Mouse (Mus musculus) frontal cortex, postnatal 14 days (tissue): ENCODE data around the gene Lpar6.

Experiments
- DNase-seq, 2 experiments: peaks; one replicate each; pipeline ENCODE4 v3.0.0; 2022; ENCODE audit warnings: low spot score in 2 of 2

Lpar6 gene

DNA sequence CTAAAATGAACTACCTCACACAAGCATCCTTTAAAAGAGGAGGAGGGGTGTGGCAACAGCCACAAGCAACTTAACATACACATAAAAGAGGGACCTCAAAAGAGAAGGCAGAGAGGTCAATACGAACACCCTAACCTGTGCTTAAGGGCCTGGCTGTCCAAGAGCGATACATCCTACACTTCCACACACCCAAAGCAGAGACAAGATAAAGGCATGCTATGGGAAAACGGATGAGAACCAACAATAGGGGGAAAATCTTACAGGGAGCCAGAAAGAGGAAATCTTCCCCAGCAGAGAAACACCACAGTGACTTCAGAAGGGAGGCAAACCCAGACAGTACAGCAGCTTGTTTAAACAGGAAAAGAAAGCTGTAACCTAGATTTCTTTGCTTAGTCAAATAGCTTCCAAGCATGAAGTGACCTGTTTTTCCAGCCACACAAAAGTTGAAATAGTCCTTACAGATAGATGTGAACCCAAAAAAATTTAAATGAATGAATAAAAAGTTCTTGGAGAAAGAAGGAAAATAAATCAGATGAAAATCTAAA lies 17.8 kb downstream of the Lpar6 start:
- no peak for DNase-seq

- no peak for DNase-seq
Measured at GRCm38 (mm10) chr14:73257348-73257747, 19.7 kb downstream of the Lpar6 start.

GRCm38 (mm10) chr14:73258181-73258580 lies 20.5 kb downstream of the Lpar6 start:
- DNase-seq: no peak

GRCm38 (mm10) chr14:73262210-73262609 lies 24.5 kb downstream of the Lpar6 start:
- no peak for DNase-seq

DNA sequence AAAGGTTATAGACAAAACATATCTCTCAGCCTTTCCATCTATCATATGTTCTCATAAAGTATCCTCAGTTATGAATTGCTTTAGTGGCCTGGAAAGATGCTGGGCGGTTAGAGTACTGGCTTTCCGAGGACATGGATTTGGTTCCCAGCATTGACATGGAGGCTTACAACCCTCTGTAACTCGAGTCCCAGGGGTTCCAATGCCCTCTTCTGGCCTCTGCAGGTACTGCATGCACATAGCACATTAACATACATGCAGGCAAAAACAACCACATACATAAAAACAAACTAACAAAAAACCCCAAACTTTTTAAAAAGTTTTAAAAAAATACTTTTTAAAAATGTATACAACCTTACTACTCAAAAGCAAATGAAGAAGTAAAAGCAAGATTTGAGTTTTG lies 28.5 kb downstream of the Lpar6 start:
- no peak for DNase-seq

DNA sequence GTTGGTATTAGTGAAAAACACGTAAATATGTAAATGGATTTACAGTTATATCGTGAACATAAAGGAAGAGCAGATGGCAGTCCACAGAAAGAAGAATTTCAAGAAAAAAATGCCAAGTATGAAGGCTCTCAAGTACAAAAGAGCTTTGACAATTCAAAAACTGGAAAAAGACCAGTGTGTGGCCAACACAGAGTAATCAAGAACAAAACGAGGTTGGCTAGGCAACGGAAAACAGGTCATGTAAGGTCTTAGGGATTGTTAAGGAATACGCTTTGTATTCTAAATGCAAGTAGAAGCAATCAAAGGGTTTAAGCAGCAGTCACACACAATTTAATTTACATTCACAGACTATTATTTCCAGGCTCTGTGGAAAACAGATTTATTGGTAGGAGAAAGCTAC lies 34.1 kb downstream of the Lpar6 start:
- DNase-seq: no peak

- no peak for DNase-seq
Measured at GRCm38 (mm10) chr14:73279096-73279495, 41.4 kb downstream of the Lpar6 start.

DNA sequence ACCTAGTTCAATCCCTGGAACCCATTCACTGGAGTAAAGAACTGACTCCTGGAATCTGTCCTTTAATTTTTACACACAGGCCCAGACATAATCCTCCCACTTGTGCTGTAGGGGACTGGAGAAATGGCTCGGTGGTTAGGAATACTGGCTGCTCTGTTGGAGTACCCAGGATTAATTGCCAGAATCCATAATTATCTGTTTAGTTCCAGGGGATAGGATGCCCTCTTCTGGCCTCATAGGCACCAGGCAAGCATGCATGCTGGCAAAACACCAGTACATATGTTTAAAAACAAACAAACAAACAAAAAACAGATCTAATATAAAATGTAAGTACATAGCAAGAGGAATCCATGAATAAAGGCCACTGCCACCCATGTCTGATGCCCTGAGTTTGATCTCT lies 43.3 kb downstream of the Lpar6 start:
- no peak for DNase-seq

DNA sequence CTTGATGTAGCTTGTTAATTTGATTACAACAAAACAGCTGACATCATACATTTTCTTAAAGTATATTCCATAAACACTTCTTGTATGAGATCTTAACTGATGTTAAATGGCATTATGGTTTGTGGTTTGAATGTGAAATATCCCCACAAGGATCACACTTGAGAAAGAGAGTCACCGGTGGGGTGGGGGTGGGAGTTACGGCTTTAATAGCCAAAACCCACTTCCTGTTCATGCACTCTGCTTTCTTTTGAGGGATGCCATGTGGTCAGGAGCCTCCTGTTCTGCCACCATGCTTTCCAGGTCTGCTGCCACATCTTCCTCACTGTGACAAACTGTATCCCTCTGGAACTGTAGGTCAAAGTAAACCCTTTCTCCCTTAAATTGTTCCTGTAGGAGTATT lies 52.2 kb downstream of the Lpar6 start:
- no peak for DNase-seq

- no peak for DNase-seq
Measured at GRCm38 (mm10) chr14:73292434-73292833, 54.7 kb downstream of the Lpar6 start.
